Mouse (Mus musculus): ENCODE data around the gene Gm17490.

- TF ChIP-seq CTCF (IDR thresholded peaks at IDR 0.05; ENCODE audit: low read depth, low read length) (no peak), TAL1 (conservative IDR thresholded peaks at IDR 0.05; ENCODE audit: low read depth, low read length) (no peak), GATA1 (IDR thresholded peaks at IDR 0.05; ENCODE audit: borderline replicate concordance, low read length) (no peak), POLR2AphosphoS5 (IDR thresholded peaks at IDR 0.05; ENCODE audit: insufficient replicate concordance, low read depth, low read length) (no peak), GATA2 (IDR thresholded peaks at IDR 0.05; ENCODE audit: borderline replicate concordance, low read depth, low read length) (no peak)
Measured at GRCm38 (mm10) chr2:11623726-11624125, 2.3 kb downstream of the Gm17490 start.

All from G1E (cell line).